Mouse (Mus musculus): ENCODE data around the gene Nmrk2.

Nmrk2 gene

DNA sequence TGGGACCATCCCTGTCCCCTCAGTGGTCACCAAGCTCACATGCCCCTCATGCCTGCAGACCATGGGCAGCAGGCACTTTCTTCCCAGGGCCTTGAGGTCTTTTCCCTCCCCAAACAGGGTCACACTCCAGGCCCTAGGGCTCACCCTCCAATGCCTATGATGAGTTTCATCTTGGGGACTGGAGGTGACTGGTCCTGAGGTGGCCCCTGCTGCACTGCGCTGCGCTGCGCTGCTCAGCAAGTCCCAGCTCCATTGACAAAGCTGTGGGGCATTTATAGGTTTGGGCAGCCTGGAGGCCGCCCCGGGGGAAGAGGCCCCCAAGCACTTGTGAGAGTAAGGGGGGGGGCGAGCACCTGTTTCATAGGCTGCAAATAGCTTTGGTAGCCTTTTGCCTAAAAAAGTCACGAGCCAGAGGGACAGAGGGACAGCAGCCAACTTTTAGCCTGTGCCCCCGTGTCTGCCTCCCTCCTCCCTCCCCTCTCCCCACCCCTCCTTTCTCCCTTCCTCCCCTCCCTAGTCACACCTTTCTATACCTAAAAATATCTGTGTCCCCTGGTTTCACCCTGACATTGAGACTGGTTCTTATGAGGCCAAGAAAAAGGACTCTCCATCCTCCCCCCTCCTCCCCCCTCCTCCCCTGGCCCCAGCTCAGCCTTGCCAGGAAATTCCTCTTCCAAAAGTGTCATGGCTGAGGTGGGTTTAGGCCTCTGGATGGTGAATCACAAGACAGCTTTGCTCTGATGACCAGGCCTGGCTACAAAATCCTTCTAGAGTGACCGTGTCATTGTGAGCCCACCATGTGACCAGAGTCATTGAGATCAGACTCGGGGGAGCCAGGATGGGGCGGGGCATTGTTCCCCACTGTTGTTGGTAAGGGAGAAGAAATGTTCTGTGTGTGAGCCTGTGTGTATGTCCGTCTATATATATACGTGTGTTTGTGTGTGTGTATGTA is at the start of gene Nmrk2:
Gene Nmrk2, minus strand, starts transcription at position 245 of the 952 bp plus-strand sequence.
- WGBS = 60% methylated on average over 13 of the region's 13 CpGs

DNA sequence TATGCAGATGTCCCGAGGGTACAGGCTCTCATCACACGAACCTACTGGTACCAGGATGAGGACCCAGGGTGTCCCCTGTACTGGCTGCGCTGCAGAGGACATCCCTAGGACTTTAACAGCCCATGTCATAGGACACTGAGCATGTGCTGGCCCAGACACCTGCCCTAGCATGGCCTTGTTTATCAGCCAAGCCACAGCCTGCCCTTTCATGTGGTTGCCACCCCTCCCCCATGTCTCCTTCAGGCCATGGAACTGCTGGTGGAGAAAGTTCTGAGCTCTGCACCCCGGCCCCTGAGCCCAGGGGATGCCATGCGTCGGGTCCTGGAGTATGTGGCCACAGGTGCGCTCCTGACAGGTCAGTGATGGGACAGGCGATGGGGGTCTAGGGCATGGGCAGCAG is 47.6 kb upstream of the Nmrk2 start:
- 87% methylated on average over 8 of the region's 8 CpGs for WGBS

DNA sequence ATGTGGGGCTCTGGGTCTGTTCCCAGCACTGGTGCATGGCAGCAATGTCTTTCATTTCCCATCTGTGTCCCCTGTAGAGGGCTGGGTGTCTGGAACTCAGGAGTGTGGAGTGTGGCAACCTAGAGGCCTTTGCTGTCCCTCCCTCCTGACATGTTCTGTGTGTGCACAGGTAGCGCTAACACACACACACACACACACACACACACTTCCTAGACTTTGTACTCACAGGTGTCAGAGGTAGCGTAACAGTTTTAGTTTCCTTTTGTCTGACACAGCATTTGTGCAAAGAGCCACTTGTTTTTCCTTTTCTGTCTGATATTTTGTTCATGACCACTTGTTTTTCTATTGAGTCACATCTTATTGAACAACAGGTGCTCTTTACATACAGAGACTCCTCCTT is 46.0 kb upstream of the Nmrk2 start:
- 95% methylated on average over 2 of the region's 2 CpGs for whole genome bisulfite sequencing

DNA sequence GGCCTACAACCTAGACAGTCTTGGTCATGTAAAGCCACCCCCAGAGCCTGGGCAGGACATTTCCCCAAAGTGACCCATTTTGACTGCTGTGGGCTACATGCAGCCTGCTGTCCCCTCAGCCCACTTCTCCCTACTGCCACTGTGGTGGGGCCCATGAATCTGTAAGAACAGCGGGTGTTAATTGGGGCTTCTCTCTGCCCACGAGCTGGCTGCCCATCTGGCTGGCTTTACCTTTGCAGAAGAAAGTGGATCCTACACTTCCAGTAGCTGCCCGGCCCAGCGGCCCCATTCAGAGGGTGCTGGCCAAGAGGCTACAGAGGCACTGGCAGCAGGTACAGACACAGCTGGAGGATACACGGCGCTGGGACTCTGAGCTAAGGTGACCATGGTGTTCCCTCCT is 43.3 kb upstream of the Nmrk2 start:
- 72% methylated on average over 6 of the region's 6 CpGs for WGBS

DNA sequence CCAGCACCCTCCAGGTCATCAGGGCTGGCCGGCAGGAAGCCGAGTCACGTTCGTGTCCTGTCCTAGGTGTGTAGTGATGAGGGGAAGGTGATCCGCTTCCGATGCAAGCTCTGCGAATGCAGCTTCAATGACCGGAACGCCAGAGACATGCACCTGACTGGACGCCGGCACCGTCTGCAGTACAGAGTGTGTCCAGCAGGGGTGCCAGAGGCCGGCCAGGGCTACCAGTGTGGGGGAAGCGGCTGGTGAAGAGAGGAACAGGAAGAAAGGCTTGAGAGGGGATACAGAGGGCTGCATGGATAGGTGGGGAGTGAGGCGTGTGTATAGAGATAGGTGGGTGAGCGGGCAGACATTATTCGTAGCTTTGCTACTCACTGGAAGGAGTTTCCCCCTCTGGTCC is 42.7 kb upstream of the Nmrk2 start:
- WGBS = 7% methylated on average over 17 of the region's 17 CpGs

DNA sequence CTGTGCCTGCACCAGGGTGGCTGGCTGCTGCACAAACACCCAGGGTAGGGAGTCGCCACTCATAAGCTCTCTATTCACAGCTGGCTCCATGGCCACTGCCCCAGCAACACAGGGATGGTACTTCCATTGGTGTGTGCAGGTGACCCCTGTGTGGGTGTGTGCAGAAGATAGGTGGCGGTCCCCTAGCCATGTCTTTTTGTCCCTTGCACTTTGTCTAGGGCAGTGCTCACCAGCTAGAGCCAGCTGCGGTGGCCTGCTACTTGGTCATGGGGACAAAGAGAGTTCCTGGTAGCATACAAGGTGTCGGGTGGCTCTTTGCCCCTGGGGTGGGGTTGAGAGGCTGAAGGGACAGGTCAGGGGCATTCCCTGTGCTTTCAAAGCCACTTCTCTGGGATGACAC is 42.3 kb upstream of the Nmrk2 start:
- 84% methylated on average over 4 of the region's 4 CpGs for WGBS

DNA sequence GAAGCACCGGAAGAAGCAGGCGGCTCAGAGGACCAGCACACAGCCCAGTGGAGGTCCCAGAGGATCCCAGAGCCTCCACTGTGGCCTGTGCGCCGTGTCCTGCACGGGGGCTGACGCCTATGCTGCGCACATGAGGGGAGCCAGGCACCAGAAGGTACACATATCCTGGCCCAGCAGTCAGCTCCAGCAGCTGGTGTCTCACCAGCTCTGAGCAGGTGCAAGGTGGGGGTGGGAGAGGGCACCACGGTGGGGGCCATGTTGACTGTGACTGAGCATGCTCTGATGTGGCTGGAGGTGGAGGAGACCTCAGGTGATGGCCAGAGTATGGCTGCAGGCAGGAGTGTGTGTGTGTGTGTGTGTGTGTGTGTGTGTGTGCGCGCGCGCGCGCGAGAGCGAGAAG is 40.2 kb upstream of the Nmrk2 start:
- WGBS = 87% methylated on average over 16 of the region's 16 CpGs

DNA sequence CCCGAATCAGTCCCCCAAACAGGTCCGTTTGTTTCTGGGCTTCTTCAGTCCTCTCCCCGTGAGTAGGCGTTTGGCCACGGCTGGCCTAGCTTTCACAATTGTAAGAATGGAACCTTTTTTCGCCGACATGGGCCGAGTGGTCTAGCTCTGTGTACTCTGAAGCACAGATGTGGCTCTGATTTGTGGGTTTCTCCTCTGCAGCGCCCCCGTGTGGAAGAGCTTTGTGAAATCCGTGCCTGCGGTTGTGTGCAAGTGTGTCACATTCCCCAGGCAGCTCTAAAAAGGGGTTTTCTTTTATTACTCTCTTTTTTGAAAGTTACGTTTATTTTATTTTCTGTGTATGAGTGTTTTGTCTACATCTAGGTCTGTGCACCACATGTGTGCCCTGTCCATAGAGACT is 39.0 kb upstream of the Nmrk2 start:
- 16% methylated on average over 13 of the region's 13 CpGs for WGBS

DNA sequence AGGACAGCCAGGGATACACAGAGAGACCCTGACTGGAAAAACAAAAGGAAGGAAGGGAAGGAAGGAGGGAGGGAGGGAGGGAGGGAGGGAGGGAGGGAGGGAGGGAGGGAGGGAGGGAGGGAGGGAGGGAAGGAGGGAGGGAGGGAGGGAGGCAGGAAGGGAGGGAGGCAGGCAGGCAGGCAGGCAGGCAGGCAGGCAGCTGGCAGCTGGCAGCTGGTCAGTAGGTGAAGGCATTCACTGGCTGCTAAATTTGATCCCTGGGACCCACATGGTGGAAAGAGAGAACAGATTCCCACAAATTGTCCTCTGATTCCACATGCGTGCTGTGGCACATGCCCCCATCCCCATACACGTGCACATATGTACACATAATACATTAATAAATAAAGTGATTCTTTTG is 36.8 kb upstream of the Nmrk2 start:
- 58% methylated on average over 2 of the region's 2 CpGs for WGBS

DNA sequence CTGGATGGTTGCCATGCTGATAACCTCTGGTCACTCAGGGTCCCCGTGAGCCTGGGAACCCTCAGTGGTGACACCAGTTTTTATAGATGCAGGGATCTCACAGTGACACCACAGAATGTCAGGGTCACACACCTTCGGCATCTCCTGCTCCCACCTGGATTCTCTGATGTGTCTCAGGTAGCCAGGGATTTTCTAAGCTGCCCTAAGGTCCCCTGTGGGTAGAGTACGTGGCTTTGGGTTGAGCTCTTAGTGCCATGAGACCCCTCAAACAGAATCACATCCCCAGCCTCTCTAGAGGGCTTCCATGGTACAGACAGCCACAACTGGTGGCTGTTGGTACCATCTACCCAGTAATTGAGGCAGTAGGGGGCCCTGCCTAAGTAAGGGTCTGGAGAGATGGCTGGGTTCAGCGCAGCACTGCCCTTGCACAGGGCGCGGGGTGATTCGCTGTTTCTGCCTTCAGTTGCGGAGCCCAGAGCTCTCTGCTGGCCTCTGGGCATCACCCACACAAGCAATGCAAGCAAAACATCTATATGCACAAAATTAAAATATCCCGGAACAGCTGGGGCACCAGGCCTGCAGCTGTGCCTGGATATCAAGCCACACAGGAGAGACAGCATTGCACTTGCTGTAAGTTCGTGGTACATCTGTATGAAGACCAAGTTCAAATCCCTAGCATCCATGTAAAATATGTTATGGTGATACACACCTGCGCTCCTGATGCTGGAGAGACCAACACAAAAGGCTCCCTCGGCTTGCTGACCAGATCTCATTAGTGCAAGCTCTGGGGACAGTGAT is 34.8 kb upstream of the Nmrk2 start:
- 87% methylated on average over 12 of the region's 12 CpGs for WGBS

DNA sequence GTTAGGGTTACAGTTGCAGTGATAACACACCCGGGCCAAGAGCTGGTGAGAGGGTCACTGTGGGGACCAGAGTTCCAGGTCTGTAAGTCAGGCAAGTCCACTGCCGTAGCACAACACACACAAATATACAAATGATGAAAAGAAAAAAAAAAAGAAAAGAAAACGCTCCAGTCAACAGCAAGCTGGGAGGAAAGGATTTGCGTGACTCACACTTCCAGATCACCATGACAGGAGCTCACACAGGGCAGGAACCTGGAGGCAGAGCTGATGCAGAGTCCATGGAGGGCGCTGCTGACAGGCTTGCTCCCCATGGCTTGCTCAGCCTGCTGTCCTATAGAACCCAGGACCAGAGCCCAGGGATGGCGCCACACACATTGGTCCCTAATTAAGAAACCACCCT is 32.4 kb upstream of the Nmrk2 start:
- 71% methylated on average over 6 of the region's 6 CpGs for WGBS

DNA sequence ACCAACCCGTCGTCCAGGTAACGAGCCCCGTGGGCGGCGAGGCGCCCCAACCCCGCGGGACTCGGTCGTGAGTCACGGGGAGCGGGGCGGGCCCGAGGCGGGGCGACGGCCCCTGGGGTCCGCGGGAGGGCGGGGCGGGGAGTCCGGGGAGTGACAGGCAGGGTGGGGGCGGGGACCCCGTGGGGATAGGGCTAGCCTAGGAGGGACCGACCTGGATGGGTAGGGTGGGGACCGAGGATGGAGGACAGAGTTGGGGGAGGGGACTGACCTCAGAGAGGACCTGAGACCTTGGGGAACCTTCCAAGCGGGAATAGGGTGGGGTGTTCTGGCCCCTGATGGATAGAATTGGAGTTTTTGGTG is 31.4 kb upstream of the Nmrk2 start:
- 3% methylated on average over 28 of the region's 28 CpGs for WGBS

DNA sequence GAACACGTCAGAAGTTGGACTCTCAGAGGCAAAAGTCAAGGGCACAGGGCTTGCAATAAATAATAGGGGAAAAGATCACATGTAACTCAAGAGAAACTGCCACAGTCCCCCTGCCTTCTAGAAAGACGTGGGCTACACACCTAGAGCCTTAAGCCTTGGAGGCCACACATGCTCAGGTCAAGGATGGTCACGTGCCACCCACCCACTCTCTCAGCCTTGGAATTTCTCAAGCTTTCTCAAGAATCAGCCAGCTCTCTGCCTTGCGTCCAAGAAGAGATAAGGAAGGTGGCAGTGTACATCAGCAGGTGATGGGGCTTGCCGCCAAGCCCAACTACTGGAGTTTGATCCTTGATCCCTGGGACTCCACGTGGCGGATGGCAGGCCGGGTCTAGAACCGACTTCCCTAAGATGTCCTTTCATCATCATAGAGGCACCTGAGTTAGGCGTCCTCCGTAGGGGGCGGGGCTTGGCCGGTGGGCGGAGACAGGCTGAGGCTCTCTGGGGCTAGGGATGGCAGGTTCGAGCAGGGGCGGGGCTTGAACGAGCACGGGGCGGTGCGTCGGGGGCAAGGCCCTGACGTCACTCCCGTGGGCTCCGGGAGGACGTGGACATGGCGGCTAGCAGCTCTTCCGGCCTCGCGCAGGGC is 30.9 kb upstream of the Nmrk2 start, which contains the start of gene Zfr2:
Gene Zfr2, plus strand, starts transcription at position 576 of the 646 bp plus-strand sequence.
- 8% methylated on average over 29 of the region's 29 CpGs for WGBS

DNA sequence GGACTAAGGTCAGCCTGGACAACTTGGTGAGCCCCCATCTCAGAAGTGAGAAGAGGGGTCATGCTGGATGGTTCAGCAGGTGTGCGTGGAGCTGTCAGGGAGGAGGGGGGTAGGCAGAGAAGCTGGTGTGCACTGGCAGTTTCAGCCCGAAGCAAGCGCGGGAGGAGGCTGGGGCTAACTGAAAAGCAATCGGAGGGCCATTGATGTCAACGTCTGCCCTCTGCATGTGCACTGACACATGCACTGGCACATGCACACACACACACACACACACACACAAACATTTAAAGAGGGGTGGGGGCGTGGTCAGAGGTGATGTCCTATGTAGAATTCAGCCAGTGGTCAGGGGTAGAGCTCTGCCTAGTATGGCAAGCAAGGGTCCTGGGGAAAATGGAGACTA is 29.6 kb upstream of the Nmrk2 start:
- 32% methylated on average over 7 of the region's 7 CpGs for WGBS

DNA sequence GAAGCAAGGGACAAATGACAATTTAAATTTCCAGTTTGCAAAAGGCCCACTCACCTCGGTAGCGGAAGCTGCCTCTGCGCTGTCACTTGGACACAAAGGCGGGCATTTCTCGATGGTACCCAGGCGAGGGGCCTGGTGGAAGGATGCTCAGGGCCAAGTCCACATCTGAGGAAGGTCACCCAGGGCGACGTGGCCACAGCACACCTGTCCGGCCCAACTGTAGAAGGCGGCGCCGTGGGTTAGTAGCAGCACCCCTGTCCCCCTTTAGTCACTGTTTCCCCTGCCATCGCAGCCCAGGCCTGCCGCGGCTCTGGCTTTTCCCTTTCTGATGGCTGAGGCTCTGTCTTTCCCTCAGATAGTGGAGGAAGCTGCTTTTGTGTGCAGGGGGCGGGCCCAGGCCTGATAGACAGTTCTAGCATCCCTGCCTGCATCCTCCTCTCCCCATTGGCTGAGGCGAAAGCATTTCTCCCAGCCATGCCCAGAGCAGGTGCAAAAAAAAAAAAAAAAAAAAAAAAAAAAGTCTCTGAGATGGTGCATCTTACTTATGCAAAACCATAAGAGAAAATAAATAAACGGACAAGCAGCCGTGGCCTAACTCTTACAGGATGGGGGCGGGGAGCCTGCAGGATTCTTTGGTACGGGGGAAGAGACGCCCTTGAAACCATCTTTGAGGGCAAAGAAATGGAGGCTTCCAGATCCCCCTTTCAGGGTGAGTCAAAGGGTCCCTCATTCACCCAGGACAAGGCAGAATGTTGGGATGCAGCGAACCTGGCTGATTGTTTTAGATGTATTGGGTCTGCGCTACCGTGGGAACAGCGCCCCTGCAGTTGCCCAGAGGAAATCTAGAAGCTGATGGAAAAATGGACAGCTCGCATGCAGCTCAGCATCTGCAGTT is 28.8 kb upstream of the Nmrk2 start, which contains the start of gene Atcay:
Gene Atcay, minus strand, starts transcription at position 396 of the 895 bp plus-strand sequence.
- 4% methylated on average over 27 of the region's 27 CpGs for WGBS

DNA sequence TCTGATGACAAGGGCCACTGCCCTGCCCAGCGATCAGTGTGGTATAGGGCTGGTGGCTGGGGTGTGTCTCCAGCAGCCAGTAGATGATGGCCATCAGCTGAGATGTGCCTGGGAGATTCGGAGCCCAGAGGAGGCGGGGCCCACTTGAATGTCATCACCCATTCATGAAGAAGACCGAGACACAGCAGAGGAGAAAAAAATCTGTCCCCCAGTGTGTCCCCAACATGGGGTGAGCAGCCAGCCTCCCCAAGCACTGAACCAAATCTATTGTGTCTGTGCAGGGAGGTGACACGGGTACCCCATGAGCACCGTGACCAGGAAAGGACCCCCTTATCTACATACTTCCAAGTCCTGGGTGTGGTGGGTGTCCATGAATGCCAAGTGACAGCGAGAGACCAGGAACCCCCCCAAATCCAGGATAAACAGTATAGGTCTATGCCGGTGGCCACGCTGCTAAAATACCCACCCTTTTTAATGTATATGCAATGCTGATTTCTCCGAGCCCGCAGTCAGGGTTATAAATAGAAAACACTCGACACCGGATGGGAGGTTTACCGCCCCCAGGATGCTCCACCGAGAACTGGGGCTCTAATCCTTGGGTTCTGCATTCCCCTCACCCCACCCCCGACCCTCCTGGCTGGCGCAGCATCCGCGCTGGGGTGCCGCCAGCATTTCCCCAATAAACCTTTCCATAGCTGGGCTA is 28.0 kb upstream of the Nmrk2 start:
- 5% methylated on average over 20 of the region's 20 CpGs for WGBS

DNA sequence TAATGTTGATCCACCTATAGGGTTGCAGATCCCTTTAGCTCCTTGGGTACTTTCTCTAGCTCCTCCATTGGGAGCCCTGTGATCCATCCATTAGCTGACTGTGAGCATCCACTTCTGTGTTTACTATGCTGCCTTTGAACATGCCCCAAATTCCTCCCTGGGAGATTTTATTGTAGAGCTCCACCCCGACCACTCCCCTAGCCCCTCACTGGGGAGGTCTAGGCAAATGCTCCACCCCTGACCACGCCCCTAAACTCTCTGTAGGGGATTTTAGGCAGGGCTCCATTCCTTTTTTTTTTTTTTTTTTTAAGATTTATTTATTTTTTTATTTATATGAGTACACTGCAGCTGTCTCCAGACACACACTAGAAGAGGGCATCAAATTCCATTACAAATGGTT is 21.9 kb upstream of the Nmrk2 start:
- 70% methylated on average over 2 of the region's 2 CpGs for WGBS

DNA sequence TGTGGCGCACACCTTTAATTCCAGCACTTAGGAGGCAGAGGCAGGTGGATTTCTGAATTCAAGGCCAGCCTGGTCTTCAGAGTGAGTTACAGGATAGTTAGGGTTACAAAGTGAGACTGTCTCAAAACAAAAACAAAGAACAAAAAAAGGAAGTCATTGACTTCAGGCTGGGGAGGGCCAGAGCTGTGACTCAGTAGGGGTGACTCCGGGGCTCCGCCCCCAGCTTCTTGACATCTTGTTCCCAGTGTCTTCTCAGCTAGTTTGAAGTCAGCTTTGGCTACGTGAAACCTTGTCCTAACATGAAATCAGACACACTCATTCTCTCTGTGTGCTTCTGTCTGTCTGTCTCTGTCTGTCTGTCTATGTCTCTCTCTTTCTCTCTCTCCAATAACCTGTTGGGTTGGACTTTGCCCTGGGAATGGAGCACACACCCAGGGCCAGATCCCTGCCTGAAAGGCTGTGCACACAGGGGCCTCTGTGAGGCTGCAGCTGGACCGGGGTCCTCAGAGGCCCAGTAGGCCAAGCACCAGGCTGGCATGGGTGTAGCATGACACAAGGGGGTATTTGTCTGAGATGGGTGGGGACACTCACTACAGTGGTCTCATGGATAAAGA is 19.7 kb upstream of the Nmrk2 start:
- WGBS = 78% methylated on average over 5 of the region's 5 CpGs

DNA sequence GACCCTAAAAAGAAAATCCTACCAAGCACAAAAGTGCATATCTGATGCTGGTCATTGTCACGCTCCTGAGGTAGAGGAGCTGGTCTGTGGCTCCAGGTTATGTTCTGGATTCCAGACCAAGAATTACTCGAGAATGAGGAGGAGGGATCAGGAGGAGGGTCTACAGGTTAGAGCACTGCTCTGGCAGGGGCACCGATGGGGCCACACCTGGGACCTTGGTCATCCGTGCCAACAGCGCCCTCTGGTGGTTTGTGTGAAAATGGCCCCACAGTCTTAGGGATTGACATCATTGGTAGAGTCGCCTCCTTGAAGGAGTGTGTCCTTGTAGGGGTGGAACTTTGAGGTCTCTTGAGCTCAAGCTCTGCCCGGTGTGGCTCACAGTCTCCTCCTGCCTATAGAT is 16.1 kb upstream of the Nmrk2 start:
- WGBS = 26% methylated on average over 7 of the region's 7 CpGs

DNA sequence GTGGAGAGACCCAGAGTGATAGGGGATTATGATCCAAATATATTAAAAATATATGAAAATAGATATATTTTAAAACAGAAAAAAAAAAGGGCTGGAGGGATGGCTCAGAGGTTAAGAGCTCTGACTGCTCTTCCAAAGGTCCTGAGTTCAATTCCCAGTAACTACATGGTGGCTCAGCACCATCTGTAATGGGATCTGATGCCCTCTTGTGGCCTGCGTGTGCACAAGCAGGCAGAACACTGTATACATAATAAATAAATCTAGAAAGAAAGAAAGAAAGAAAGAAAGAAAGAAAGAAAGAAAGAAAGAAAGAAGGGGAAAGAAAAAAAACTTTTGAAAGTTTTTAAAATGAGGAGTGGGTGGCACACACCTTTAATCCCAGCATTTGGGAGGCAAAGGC is 15.4 kb upstream of the Nmrk2 start:
- 21% methylated on average over 1 of the region's 1 CpGs for WGBS

Data from cerebral cortex, adult 2 months (tissue).